Mouse (Mus musculus): ENCODE results near the gene Tmcc2.

The Tmcc2 gene

DNA sequence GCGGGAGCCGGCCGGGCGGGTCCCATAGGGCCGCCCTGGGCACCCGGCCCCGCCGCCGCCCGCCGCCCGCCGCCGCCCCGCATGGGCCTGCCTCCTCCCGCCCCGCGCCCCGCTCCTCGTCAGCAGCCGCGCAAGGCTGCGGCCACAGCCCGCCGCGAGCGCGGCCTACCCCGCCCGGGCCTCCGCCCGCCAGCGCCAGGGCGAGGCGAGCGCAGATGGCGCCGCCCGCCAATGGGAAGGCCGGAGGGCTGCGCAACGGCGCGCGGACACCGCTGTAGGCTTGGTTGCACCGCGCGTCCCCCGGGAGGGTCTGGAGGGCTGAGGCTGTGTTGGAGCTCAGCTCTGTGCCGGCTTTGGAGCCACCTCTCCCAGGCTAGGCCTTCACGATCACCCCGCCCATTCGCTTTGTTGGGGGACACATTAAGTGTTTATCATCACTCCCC lies 520 bp upstream of the Tmcc2 start:
- DNase-seq (ENCODE audit: low read depth, low spot score), result peak; percentile 57

DNA sequence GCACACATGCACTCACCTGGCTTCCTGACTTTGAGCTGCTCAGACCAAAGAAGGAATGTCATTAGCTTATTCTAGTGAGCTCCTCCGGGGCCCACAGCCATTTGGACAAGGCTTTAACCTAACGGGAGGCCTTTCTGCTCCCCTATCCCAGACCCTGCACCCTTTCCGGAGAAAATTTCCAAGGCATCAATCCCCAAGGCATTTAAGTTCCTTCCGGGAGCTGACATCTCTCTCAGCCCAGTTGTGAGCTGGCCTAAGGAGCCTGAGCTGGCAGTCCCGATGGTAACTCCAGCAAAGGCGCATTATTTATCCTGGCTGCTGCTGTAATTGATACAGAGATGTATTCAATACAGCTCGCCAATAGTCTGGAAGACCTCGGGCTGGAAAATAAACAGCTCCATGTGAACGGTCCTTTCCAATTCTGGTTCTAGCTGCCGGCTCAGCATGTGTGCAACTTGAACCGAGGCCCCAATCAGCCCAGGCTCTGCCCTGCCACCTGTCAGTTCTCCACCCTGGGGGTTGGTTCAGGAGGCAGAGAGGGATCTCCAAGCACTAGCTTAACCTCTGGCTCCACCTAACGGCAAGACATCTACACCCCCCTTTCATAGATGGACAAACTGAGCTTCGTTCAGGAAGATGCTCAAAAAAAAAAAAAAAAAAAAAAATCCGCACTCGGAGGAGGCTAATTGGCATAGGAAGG lies 1.0 kb downstream of the Tmcc2 start:
- DNase-seq (ENCODE audit: low read depth, low spot score), result peak; percentile 87

DNA sequence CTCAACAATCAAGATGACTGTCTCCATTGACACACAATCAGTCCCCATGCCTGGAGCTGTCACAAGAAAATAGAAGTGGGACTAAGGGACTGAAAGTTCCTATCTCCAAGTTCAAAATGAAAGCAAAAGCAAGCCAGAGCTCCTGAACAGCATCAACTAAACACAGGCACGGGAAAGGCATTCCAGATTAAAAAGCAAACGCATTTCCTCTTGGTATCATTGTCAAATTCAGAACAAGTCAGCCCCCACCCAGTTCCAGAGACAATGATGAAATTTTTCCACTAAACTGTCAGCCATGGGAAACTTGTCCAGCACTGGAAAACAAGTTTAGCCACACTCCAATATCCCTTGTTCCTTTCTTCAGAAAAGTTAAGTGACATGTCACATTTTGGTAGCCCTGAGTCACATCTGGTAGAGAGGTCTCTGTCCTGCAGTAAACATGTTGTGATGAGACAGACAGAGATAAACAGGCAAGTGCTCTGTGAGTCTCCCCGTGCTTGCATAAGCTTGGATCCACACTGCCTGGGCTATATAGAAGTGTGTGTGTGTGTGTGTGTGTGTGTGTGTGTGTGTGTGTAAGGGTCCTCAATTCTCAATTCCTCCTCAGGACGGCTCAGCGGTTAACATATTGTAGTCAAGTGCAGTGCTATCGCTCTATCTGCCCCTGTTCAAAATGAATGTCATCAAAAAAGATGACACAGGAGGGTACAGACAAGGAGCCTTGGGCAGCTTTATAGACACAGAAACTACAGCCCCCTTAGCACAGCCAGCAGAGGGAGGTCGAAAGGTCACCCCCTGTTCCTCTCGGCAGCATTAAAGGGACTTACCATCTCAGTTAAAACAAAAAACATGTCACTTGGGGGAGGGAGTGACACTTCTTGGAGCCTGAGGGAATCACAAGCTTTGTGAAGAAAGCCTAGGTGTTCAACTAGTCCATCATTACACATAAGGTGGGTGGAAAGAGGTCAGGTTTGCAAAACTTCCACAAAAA lies 2.0 kb downstream of the Tmcc2 start:
- DNase-seq (ENCODE audit: low read depth, low spot score), result peak; percentile 41

DNA sequence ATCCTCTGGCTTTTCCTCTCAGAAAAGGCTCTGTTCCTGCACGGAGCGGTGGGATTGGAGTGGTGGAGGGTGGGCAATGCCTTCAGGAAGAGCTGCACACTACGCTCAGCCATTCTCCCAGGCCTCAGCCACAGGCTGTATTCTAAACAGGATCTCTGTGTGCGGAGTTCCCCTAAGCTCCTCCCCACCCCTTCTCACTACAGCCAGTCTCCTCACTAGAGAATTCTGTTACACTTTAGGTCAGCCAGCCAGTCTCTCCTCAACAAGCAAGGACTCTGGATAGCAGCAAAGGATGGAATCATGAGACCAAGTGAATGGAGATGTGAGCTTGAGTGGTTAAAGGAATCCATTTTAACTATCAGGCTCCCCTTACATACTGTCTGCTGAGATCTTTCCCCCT lies 3.1 kb downstream of the Tmcc2 start:
- no peak for DNase-seq (ENCODE audit: low read depth, low spot score)

DNA sequence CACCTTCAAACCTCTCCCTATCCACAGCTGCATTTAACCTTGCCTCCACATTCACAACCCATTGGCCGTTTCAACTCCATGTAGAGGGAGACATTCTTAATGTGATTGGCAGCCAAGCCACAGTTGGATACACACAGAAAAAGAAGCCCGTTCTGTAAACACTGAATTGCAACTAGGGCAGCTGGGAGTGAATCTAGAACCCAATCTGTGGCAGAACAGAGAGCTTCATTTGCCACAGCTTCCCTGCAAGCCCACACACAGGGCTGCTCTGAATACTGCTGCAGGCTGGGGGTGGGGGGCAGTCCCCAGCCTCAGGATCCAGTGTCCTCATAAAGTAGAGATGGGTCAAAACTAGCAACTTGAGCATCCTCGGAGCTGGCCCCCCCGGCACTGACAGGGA lies 4.8 kb downstream of the Tmcc2 start:
- no peak for DNase-seq (ENCODE audit: low read depth, low spot score)

DNA sequence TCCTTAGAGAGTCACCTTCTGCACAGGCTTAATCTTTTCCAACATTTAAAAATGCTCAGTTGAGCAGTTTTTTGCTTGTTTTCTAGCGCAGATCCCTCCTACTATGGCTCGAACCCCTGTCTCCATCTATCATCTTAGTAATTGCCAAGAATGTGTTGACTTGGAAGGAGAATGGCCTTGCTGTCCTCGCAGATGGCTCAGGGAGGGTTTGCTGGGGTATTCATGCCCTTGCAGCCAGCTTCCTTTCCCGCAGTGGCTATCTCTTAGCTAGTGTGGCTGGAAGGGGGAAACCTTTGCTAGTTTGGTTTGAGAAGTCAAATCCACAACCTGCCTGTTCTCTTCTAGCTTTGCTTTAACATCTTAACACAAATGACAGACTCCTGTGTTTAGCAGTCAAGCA lies 5.4 kb downstream of the Tmcc2 start:
- DNase-seq (ENCODE audit: low read depth, low spot score), result no peak

DNA sequence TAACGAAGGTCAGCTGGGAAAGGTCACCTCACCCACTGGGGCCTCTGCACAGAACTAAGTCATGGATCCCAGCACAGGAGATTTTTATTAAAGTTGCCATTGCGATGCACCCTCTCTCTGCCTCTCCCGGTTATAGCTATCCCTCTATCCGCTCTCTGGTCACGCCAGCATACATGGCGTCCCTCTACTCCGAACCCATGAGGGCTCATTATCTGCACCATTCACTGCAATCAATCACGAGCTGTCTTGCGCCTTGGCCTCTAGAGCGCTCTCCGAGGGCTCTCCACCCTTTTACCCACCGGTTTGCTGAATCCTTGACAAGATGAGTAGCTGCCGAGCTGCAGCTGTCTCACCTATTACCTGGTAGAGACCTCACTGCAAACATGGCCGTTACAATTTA lies 5.8 kb downstream of the Tmcc2 start:
- DNase-seq (ENCODE audit: low read depth, low spot score), result no peak

DNA sequence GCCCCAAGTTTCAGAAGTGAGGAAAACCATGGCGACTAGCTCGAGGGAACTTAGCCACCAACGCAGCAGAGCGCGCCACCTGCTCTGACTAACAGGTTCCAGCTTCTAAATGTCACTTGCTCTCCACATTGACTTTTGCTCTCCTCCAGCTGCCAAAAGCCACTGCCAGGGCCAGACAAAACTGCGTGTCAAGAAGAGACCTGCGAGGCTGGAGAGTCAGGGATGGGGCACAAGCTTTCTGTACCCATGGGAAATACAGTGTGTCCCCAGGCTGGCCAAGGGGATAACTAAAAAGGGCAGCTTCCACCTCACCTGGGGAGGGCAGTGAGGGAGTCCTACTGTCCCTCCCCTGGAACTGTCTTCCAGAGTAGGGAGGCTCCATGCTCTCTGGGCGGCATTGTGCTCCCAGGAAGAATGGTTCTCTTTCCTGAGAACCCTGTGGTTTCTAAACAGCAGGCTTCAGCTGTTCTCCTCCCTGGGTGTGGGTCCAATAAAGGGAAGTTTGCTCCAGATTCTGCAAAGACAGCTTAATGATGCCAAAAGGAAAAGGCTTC lies 7.0 kb downstream of the Tmcc2 start:
- no peak for DNase-seq (ENCODE audit: low read depth, low spot score)

DNA sequence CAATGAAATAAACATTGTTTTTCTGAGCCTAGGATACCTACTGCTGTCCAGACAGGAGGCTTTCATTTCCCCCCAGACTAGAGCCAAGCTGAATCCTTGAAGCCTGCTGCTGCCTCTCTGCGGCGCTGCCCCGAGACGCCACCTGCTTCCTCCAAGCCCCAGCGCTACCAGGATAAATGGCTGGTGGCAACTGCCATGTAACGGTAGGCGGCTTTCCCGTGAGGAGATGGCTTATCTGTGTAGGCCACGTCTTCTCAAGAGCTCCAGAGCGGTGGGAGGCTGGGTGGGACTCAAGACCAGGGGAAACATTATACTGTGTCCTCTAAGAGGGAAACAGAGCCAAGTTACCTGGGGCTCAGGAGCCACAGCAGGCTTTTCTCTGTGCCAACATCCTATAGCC lies 9.2 kb downstream of the Tmcc2 start:
- no peak for DNase-seq (ENCODE audit: low read depth, low spot score)

DNA sequence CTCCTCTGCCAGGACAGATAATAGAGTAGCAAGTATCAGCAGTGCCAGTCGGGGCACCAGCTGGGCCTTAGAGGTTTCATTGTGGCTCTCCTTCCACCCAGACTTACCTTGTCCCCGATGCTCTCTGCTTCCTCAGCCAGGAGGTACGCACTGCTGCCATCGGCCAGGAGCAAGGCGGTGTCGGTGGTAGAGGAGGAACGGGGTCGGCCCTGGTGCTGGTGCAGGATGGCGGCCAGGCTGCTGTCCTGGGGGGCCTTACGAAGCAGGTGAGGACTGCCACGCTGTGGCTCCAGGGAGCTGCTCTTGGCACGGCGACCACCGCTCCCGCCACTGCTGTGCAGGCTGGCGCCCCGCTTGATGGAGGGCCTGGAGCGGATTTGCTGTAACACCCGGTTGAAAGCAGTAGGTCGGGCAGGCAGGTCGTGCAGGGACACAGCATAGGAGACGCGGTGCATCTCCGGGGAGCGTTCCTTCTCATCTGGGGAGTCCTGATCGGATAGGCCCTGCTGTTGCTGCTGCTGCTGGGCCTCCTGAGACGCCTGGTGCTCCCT lies 10.5 kb downstream of the Tmcc2 start:
- DNase-seq (ENCODE audit: low read depth, low spot score), result no peak

DNA sequence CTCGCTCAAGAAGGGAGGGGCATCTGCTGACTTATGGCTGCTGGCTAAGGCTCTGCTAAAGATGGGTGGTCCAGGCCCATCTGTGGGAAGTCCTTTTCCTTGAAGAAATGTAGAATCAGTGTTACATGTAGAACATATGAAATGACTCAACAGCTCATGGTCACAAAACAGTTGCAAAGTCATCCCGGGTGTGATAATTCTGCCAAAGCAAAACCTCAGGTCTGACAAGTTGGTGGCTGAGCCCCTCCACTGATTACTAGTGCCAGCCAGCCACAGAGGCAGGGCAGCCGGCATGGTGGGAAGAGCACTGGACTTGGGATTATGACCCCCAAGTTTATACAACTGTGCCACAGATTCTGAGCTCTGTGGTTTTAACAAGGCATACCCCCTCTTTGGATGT lies 13.3 kb downstream of the Tmcc2 start:
- no peak for DNase-seq (ENCODE audit: low read depth, low spot score)

DNA sequence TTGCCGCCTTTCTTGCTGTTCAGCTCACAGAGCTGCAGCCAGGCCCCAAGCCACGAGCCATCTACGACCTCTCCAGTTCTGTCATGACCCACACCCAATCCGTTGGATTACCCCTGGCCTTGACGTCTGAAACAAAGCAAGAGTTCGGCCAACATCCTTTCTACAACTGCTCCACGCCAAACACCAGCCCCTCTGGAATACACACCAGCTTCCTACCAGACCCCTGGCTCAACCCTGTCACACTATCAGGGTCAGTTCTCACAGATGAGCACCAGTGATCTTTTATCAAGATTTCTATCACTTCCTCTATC lies 14.1 kb downstream of the Tmcc2 start:
- no peak for DNase-seq (ENCODE audit: low read depth, low spot score)

DNA sequence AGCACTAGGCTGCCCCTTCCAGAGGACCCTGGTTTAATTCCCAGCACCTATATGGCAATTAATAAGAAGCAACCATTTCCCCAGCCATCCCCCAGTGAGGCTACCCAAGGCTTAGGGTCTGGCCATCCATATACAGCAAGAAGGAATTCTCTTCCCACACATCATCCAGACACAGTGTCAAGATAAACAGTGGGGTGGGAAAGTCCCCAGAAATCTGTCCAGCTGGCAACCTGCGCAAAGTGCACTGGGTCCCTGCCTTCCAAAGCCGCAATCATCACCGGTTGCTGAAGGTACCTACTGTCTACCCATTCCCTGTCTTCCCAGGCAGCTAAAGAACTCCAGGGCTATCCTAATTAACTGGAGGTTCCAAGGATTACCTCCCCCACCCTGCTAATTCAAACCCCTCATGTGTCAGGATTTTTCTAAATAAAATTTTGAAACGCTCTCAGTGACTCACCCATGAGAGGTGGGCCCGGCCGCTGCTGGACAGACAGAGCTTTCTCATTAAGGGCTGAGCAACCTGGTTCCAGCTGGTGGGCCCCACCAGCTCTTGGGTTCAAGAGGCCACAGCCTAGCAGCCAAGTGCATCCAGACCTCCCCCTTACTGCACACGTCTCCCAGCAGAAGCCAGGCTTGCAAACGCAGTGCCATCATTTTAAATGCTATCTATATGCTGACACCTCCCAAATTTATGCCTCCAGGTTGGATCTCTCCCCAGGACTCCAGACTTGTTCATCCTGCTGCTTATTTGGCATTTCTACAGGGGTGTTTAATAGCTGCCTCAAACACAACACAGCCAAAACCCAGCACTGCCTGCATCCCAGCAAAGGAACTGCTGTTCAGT lies 14.6 kb downstream of the Tmcc2 start:
- peak; percentile 65 for DNase-seq (ENCODE audit: low read depth, low spot score)

DNA sequence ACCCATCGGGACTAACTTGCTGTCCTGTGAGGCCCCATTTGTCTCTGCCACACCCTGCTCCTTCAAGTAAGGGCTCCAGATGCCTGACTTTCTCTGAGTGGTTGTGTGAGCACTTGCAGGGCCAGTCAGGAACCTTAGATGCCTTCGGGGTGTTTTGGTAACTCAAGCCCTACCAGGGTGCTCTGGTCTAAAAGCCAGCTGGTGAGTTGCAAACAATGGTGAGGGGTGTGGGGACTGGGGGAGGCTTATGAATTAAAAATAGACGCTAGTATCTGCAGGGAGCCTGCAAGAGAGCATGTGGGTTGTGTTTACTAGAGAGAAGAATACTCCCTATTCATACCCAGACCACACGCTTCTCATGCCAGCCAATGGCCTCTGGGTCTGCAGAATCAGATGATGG lies 15.8 kb downstream of the Tmcc2 start:
- peak; percentile 82 for DNase-seq (ENCODE audit: low read depth, low spot score)

DNA sequence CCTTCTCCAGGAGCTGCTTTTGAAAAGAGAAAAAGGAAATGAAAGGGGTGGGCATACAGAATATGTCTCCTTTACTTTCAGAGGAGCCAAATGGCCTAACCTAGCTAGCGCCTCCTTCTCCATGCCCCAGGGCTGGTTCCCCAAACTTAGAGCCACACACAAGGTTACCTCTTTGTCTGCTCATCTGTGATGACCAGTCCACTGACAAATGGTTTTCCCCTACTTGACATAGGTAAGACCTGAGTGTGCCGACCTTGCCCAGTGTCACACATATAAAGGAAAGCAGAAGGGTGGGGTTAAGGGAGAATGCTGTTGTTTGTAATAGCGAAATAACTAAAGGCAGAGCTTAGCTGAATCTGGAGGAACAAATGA lies 16.2 kb downstream of the Tmcc2 start:
- DNase-seq (ENCODE audit: low read depth, low spot score), result no peak

DNA sequence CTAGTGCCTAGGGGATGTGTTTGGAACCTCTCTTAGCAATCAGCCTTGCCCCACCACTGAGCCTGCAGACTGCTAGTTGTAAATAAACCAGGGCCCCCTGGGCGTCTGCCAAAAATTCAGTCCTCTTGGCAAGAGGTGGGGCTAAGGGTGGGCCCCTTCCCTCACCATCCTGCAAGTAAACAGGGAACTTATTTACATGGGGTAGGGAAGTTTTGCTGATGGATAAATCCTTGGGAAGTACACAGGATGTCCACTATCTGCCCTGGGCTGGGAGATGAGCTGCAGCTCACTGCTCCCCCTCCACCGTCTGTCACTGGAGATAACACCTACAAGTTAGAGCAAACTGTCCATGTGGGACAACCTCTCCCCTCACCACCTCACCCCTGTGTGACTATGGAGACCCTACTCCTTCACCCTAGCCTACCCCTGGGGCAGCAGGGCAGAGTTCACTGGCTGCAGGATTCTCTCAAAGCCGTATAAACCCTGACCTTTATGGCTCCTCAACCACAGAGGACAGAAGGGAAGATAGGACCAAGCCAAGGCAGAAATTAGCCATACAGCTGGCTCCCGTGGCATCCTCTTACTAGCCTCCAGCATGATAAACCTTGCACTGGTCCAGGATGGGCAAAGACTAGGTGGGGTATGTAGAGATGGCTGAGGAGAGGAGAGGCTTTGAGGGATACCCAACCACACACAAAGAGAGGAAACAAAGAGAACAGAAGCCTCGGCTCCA lies 16.8 kb downstream of the Tmcc2 start:
- DNase-seq (ENCODE audit: low read depth, low spot score), result peak; percentile 54

DNA sequence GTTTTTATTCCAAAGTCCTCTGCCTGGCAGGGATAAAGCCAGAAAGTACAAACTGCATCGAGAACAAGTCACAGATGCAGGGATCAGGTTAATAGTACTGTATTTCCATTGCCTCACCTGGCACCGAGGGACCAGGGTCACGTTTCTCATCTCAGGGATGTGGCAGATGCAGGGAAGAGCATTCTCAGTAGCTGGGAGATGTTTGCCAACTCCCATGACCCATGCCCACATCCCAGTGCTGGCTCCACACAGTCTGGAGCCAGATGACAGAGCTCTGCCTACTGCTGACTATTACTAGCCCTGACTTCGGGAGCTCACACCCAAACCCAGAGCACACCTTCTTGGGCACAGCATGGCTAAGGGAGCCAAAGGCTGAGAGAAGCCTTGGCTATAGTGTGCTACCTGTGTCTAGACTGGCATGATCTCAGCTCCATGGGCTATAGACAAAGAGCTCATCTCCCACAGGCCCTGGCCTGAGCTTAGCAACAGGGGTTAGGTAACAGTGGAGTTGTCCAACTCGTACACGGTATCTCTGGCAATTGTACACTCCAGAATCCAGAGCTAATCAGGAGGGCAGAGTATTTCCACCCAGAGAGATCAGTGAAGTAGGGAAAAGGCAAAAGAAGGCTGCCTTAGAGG lies 18.1 kb downstream of the Tmcc2 start:
- no peak for DNase-seq (ENCODE audit: low read depth, low spot score)

DNA sequence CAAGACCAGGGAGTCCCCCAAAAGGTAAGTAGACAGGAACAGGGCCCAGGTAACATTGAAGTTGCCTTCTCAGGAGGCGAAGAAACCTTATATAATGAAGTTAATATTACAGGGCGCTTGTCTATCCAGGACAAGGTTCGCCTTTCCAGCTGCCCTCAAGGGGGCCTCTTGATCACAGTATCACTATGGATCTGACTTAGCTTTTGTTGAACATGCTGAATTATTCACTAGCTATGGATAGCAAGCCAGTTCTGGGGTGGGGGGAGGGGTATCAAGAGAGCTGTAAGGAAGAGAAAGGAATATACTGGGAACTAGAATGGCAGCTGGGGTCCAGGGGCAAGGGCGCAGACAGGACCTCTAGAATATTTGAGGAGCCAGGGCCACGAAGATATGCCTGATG lies 18.7 kb downstream of the Tmcc2 start:
- DNase-seq (ENCODE audit: low read depth, low spot score), result no peak

DNA sequence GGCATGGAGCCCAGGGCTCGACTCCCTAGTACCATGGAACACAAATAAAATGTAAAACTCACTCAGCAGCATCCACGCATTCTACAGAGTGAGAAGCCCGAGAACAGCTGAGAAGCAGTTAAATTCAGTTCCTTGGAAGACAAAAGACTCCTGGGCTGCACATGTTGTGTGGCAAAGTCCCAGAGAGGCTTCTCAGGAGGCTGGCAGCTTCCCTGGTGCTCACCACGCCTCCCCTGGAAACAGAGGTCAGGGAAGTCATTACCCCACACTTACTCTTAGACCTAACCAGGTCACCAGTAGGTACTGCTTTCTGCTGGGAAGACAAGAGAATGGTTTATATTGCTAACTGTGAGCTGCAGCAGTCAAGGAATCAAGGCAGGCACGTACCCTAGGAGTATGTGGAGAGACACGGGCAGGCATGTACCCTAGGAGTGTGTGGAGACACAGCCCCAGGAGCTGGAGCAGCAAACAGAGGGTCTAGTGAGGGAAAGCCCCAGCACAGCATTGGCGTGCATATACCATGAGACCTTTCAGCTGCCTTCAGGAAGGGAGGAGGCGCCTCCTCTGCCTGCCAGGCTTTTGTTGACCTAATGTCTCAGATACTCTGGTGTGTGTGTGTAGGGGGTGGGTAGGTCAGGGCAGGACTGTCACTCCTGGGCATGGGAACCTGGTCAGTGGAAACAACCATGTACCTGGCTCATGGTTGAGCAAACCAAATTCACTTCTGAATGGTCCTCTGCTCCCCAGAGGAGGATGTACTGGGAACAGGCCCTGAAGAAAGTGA lies 19.6 kb downstream of the Tmcc2 start:
- DNase-seq (ENCODE audit: low read depth, low spot score), result no peak
